Comparison of ENCODE assay signal across 17 mouse cellular contexts in the genomic region with DNA sequence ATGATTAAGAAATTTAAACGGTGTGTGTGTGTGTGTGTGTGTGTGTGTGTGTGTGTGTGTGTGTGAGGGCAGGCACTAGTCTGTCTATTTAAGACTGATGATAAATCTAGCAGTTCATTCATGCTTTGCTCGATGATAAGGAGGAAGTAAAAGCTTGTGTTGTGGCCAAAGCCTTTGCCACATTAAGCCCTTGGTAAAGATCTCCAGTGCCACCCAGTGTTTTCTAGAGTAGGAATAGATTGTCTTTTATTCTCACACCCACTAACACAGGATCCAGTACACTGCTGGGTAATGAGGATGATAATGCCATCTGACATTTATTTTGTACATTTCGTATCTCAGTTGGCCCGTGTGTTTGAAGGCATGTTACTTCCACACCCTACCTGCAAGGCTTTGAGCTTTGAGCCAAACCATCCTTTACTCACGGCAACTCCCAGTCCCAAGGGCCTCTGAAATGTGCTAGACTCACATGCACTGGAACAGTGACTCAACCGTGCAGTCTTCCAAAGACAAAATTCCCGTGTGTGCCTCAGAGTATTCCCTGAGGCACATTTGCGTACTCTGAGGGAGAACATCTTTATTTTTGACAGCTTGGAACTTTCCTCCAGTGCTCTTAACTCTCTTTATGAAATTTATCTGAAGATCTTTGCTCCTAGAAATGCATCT.
DNase-seq lines count a peak whose midpoint lies in the region; TF ChIP-seq lines count a peak whose summit lies in the region.
"Had no signal": no experiment of that assay in that cellular context is flagged by ENCODE, and none has a peak within 500 bp of the region (broad histone marks: within the 10 kb centered on the region; RNA-seq: fewer than 3 reads in every experiment).

No protein-coding gene starts in this region.

- no peaks in the 10 kb centered on the region for H3K4me1 ChIP-seq in kidney, adult 2 months (ENCODE audit: control insufficient read depth, insufficient read depth, low read length)
- H3K4me1 ChIP-seq: forebrain, embryonic 12.5 days; heart, embryonic 13.5 days; megakaryocyte, embryonic 14.5 days had no signal

- no peak overlapping the region for H3K27ac ChIP-seq in kidney, adult 2 months (ENCODE audit: insufficient read depth, low read depth, low read length)
- H3K27ac ChIP-seq: forebrain, embryonic 12.5 days; heart, embryonic 13.5 days; limb, embryonic 15.5 days had no signal

- TF ChIP-seq POLR2A in kidney, adult 2 months (IDR thresholded peaks at IDR 0.05; ENCODE audit: low read depth, low read length): no peak

- no peaks in the 10 kb centered on the region for H3K36me3 ChIP-seq in kidney, adult 2 months (ENCODE audit: control insufficient read depth, insufficient read depth, low read length)
- no peaks in the 10 kb centered on the region for H3K36me3 ChIP-seq in splenic B cell, adult 2 months (ENCODE audit: control insufficient read depth, insufficient read depth, low read length, poor library complexity, severe bottlenecking)
- H3K36me3 ChIP-seq: forebrain, embryonic 12.5 days; heart, embryonic 13.5 days; limb, embryonic 15.5 days had no signal

- no peak for TF ChIP-seq CTCF in kidney, adult 2 months (conservative IDR thresholded peaks at IDR 0.05; ENCODE audit: insufficient read depth, insufficient read length, low read depth, low read length)

- H3K4me3 ChIP-seq in kidney, adult 2 months (ENCODE audit: insufficient read depth, low read depth, low read length): no peak overlapping the region
- H3K4me3 ChIP-seq: forebrain, embryonic 12.5 days; heart, embryonic 13.5 days; limb, embryonic 15.5 days; megakaryocyte, embryonic 14.5 days had no signal

- WGBS in kidney, adult 2 months: 65% methylated on average over 8 of the region's 8 CpGs

- H3K27me3 ChIP-seq in kidney, adult 2 months (replicated peaks; ENCODE audit: control insufficient read depth, insufficient read depth, low read length): no peaks in the 10 kb centered on the region
- no peaks in the 10 kb centered on the region for H3K27me3 ChIP-seq in splenic B cell, adult 2 months (ENCODE audit: control insufficient read depth, insufficient read depth, low read length, poor library complexity, severe bottlenecking)
- H3K27me3 ChIP-seq: forebrain, embryonic 12.5 days; heart, embryonic 13.5 days; limb, embryonic 15.5 days; megakaryocyte, embryonic 14.5 days had no signal

- DNase-seq in kidney, adult 2 months: peak; percentile 40
- DNase-seq in kidney, adult 11 months: no peak
- DNase-seq in lung, postnatal 36 days: peak; percentile 13
- no peak for DNase-seq in lung, postnatal 4 days
- peak; percentile 37 for DNase-seq in Muller cell, postnatal 12 days (ENCODE audit: inconsistent ontology term)
- peak; percentile 27 for DNase-seq in splenic B cell, adult 2 months (ENCODE audit: low read depth, low spot score)
- no peak for DNase-seq in thymus, postnatal 0 days (ENCODE audit: low spot score)
- DNase-seq: cerebellum, adult 9-11 months; embryo, embryonic 11 days; gastrocnemius, postnatal 36 days; kidney, postnatal 25 days; lung, embryonic 14.5 days; thymus, postnatal 4 days had no signal

Comparison
In these comparisons a context has a peak if more than half of its experiments do, and no peak if none do; other contexts are left out.
1. DNase-seq: peak in kidney, adult 2 months (single experiment), lung, postnatal 36 days (single experiment), Muller cell, postnatal 12 days (single experiment) and splenic B cell, adult 2 months (single experiment); none in kidney, adult 11 months (single experiment), lung, postnatal 4 days (0 of 2) and thymus, postnatal 0 days (single experiment).